Mouse (Mus musculus) lung, postnatal 0 days (tissue): ENCODE measurements around the gene Cdip1.

Source experiments
- CTCF ChIP-seq: IDR thresholded peaks from 2 replicates; pipeline ENCODE4 v1.5.1; 2016; ENCODE audit warnings: antibody characterized with exemption, mild to moderate bottlenecking
- EP300 ChIP-seq: IDR thresholded peaks from 2 replicates; pipeline ENCODE4 v1.6.1; 2016; ENCODE audit warnings: antibody characterized with exemption, mild to moderate bottlenecking, control low read depth

- TF ChIP-seq CTCF (no peak), EP300 (no peak)
These were observed 27.7 kb downstream of the Cdip1 start for GRCm38 (mm10) chr16:4762437-4762836.
